Mouse (Mus musculus) hindbrain, postnatal 0 days (tissue): ENCODE measurements around the gene C530025M09Rik. TPM values are rescaled to one million over a fixed set of nuclear protein-coding genes. Genes with fewer than 3 reads are reported as not detected.

Source experiments
- ATAC-seq: fragments of 200-750 bp; cut with Nextera tagmentation; 2 replicates; pipeline ENCODE4 v1.8.0; 2017; ENCODE audit warnings: mild to moderate bottlenecking, moderate TSS enrichment, moderate library complexity
- DNase-seq: peaks from one replicate; pipeline ENCODE4 v3.0.0-alpha.2; 2015; ENCODE audit warnings: low spot score
- H3K27ac ChIP-seq: fragments of 300-500 bp; sonication (generic); 2 replicates; pipeline ENCODE4 v1.5.1; 2014; ENCODE audit warnings: mild to moderate bottlenecking
- H3K27me3 ChIP-seq: fragments of 300-500 bp; sonication (generic); 2 replicates; pipeline ENCODE4 v1.6.1; 2014; ENCODE audit warnings: low read length, mixed read lengths; ENCODE audit not compliant: insufficient read depth
- H3K36me3 ChIP-seq: fragments of 300-500 bp; sonication (generic); 2 replicates; pipeline ENCODE4 v1.6.1; 2014; ENCODE audit warnings: low read length, mixed read lengths; ENCODE audit not compliant: insufficient read depth
- H3K4me1 ChIP-seq: fragments of 300-500 bp; sonication (generic); 2 replicates; pipeline ENCODE4 v1.6.1; 2014; ENCODE audit warnings: antibody characterized with exemption, low read length, mixed read lengths; ENCODE audit not compliant: insufficient read depth
- H3K4me2 ChIP-seq: fragments of 300-500 bp; sonication (generic); 2 replicates; pipeline ENCODE4 v1.6.1; 2014; ENCODE audit warnings: low read depth, mild to moderate bottlenecking, low read length, moderate library complexity, mixed read lengths
- H3K4me3 ChIP-seq: fragments of 300-500 bp; sonication (generic); 2 replicates; pipeline ENCODE4 v1.5.1; 2014; ENCODE audit warnings: low read length
- H3K9ac ChIP-seq: fragments of 300-500 bp; sonication (generic); replicated peaks from 2 replicates; pipeline ENCODE4 v1.6.1; 2014; ENCODE audit warnings: mild to moderate bottlenecking, low read length, moderate library complexity, mixed read lengths
- H3K9me3 ChIP-seq: fragments of 300-500 bp; sonication (generic); 2 replicates; pipeline ENCODE4 v1.6.1; 2016; ENCODE audit warnings: low read length, mixed read lengths
- CTCF ChIP-seq: IDR thresholded peaks from 2 replicates; pipeline ENCODE4 v1.5.1; 2016; ENCODE audit warnings: antibody characterized with exemption, control low read depth, low read depth
- WGBS: fragments of 180-500 bp; shearing (Covaris S2); extraction: QIAGEN DNeasy Blood & Tissue Kit; methylation state at CpG from one replicate; pipeline ENCODE4 v1.1.7; 2014; 5-methylcytosine and 5-hydroxymethylcytosine counted together
- polyA plus RNA-seq: library from polyadenylated mRNA; unstranded; fragments of >200 nt; fragmentation: Nextera tagmentation; extraction: Ambion mirVana; gene quantifications from 2 replicates; pipeline ENCODE4 v1.2.1, GENCODE M21; 2015
- total RNA-seq: library from RNA; depleted of rRNA; stranded (reverse); fragments of >200 nt; gene quantifications from 2 replicates; pipeline ENCODE4 v1.2.3, GENCODE M21; 2014

The C530025M09Rik gene
- total and polyA plus RNA-seq, 2 experiments from 2014 or later: 1.9 TPM; not detected in 1

- WGBS: 77% methylated on average over 3 of the region's 3 CpGs
- Histone ChIP-seq H3K9me3 (no peaks in the 10 kb centered on the region), H3K27me3 (no peaks in the 10 kb centered on the region), H3K4me1 (no peaks in the 10 kb centered on the region), H3K4me2 (no peak overlapping the region), H3K27ac (no peak overlapping the region), H3K36me3 (no peaks in the 10 kb centered on the region), H3K4me3 (no peak overlapping the region), H3K9ac (no peak overlapping the region)
- ATAC-seq: no peak
- DNase-seq: no peak
- no peak for TF ChIP-seq CTCF
Observed at GRCm38 (mm10) chr2:149861002-149861401, 30.0 kb upstream of the C530025M09Rik start.

GRCm38 (mm10) chr2:149848778-149849177, 17.8 kb upstream of the C530025M09Rik start:
- Histone ChIP-seq H3K4me1 (no peaks in the 10 kb centered on the region), H3K4me2 (no peak overlapping the region), H3K4me3 (no peak overlapping the region), H3K36me3 (no peaks in the 10 kb centered on the region), H3K27ac (no peak overlapping the region), H3K9ac (no peak overlapping the region), H3K27me3 (no peaks in the 10 kb centered on the region), H3K9me3 (no peaks in the 10 kb centered on the region)
- DNase-seq (no peak), ATAC-seq (no peak)
- TF ChIP-seq CTCF: no peak
- WGBS: 60% methylated on average over 4 of the region's 4 CpGs

- Histone ChIP-seq H3K27me3 (no peaks in the 10 kb centered on the region), H3K4me2 (no peak overlapping the region), H3K36me3 (no peaks in the 10 kb centered on the region), H3K9ac (no peak overlapping the region), H3K27ac (no peak overlapping the region), H3K4me1 (no peaks in the 10 kb centered on the region), H3K9me3 (no peaks in the 10 kb centered on the region), H3K4me3 (no peak overlapping the region)
- no peak for DNase-seq
- WGBS: 68% methylated on average over 2 of the region's 2 CpGs
- ATAC-seq: no peak
- no peak for TF ChIP-seq CTCF
Observed at GRCm38 (mm10) chr2:149844575-149844974, 13.6 kb upstream of the C530025M09Rik start.

- no peaks in the 10 kb centered on the region for H3K9me3 ChIP-seq
- no peak overlapping the region for H3K27ac ChIP-seq
- no peaks in the 10 kb centered on the region for H3K4me1 ChIP-seq
- H3K27me3 ChIP-seq: no peaks in the 10 kb centered on the region
- DNase-seq (no peak), ATAC-seq (no peak)
- no peak overlapping the region for H3K9ac ChIP-seq
- H3K4me3 ChIP-seq: no peak overlapping the region
- H3K4me2 ChIP-seq: no peak overlapping the region
- H3K36me3 ChIP-seq: no peaks in the 10 kb centered on the region
- no peak for TF ChIP-seq CTCF
- 80% methylated on average over 2 of the region's 2 CpGs for WGBS
Observed at GRCm38 (mm10) chr2:149839666-149840065, 8.7 kb upstream of the C530025M09Rik start.

GRCm38 (mm10) chr2:149836471-149837135, 5.6 kb upstream of the C530025M09Rik start:
- TF ChIP-seq CTCF: no peak
- 0 out of 2 replicates have a peak, but pooled peaks cover 4% of the 10 kb centered on the region for H3K4me1 ChIP-seq
- ATAC-seq (no peak), DNase-seq (no peak)
- no peaks in the 10 kb centered on the region for H3K9me3 ChIP-seq
- no peak overlapping the region for H3K4me2 ChIP-seq
- no peaks in the 10 kb centered on the region for H3K36me3 ChIP-seq
- H3K27ac ChIP-seq: no peak overlapping the region
- H3K4me3 ChIP-seq: no peak overlapping the region
- H3K9ac ChIP-seq: no peak overlapping the region
- WGBS: 85% methylated on average over 2 of the region's 2 CpGs
- H3K27me3 ChIP-seq: no peaks in the 10 kb centered on the region

GRCm38 (mm10) chr2:149835091-149835490, 4.1 kb upstream of the C530025M09Rik start:
- Histone ChIP-seq H3K4me1 (0 out of 2 replicates have a peak, but pooled peaks cover 4% of the 10 kb centered on the region), H3K9me3 (no peaks in the 10 kb centered on the region), H3K27ac (no peak overlapping the region), H3K4me3 (no peak overlapping the region), H3K9ac (no peak overlapping the region), H3K27me3 (no peaks in the 10 kb centered on the region), H3K36me3 (no peaks in the 10 kb centered on the region), H3K4me2 (no peak overlapping the region)
- 97% methylated on average over 1 of the region's 1 CpGs for WGBS
- TF ChIP-seq CTCF: no peak
- no peak for DNase-seq
- no peak for ATAC-seq

GRCm38 (mm10) chr2:149832301-149832700, 1.3 kb upstream of the C530025M09Rik start:
- DNase-seq (no peak), ATAC-seq (no peak)
- peak overlapping the region; percentile 72 for H3K4me3 ChIP-seq
- H3K4me1 ChIP-seq: 0 out of 2 replicates have a peak, but pooled peaks cover 4% of the 10 kb centered on the region
- H3K9ac ChIP-seq: peak overlapping the region; percentile 63; the same call in 1 of the 2 replicates
- no peak for TF ChIP-seq CTCF
- H3K9me3 ChIP-seq: no peaks in the 10 kb centered on the region
- H3K36me3 ChIP-seq: no peaks in the 10 kb centered on the region
- H3K27me3 ChIP-seq: no peaks in the 10 kb centered on the region
- H3K4me2 ChIP-seq: peak overlapping the region; percentile 97
- H3K27ac ChIP-seq: no peak overlapping the region
- 11% methylated on average over 5 of the region's 5 CpGs for WGBS
